Mouse (Mus musculus) G1E (cell line): ENCODE data around the gene Ntrk3.

Experiments used
- CTCF ChIP-seq: IDR thresholded peaks from 2 replicates; pipeline ENCODE4 v1.5.1; 2012; ENCODE audit warnings: low read depth, low read length, inconsistent platforms, mixed read lengths
- GATA1 ChIP-seq: IDR thresholded peaks from 2 replicates; pipeline ENCODE4 v1.6.1; 2012; ENCODE audit warnings: borderline replicate concordance, low read length, inconsistent platforms, mixed read lengths
- GATA2 ChIP-seq: IDR thresholded peaks from 2 replicates; pipeline ENCODE4 v1.6.1; 2012; ENCODE audit warnings: low read depth, low read length, inconsistent platforms, borderline replicate concordance
- POLR2AphosphoS5 ChIP-seq: IDR thresholded peaks from 2 replicates; pipeline ENCODE4 v1.6.1; 2012; ENCODE audit warnings: low read depth, low read length, inconsistent platforms; ENCODE audit not compliant: insufficient replicate concordance
- TAL1 ChIP-seq: conservative IDR thresholded peaks from 2 replicates; pipeline ENCODE4 v1.6.1; 2012; ENCODE audit warnings: low read depth, low read length, inconsistent platforms, mixed read lengths

DNA sequence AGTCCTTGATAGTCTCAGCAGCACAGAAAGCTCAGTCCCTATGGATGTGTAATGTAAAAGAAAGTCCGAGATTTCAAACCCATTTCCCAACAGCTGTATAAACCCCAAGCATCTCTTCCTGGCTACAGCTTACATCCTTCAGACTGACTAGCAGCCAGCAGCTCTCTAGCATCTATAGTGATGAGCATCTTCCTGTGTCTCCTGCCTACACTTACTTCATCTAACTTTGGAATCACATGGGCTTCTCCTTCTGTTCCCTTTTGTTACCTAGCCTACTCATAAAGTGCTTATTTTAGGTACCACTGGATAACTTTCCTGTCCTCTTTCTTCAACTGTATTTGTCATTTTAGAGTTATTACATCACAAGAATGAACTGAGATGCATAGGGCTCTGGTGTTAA is 432.0 kb downstream of the Ntrk3 start:
- TF ChIP-seq CTCF (no peak), GATA1 (no peak), TAL1 (no peak), POLR2AphosphoS5 (no peak), GATA2 (no peak)
